Mouse (Mus musculus) layer of hippocampus, adult 9-10 months (tissue): Measurements from ENCODE around the gene Bcl7a.

Source experiments
- DNase-seq: peaks from one replicate; pipeline ENCODE4 v3.0.0; 2022; ENCODE audit warnings: low spot score

The Bcl7a gene

GRCm38 (mm10) chr5:123416566-123417518 is 73.2 kb downstream of the Bcl7a start:
- no peak for DNase-seq

- no peak for DNase-seq
Measured at GRCm38 (mm10) chr5:123423885-123424284, 80.3 kb downstream of the Bcl7a start.
